Mouse (Mus musculus) CH12F3 (cell line): ENCODE data around the gene Gm10837.
"Not testable (repeated sequence)": the region's sequence is repeated elsewhere in the genome, so short reads cannot be mapped to it uniquely, and the experiment has no call there.

Experiments
- in situ Hi-C: fragments of 300-500 bp; cut with MboI; formaldehyde crosslinking; loops from 2 replicates; pipeline ENCODE4 v1.14.3; 2020; ENCODE audit warnings: low sequenced_read_pairs

Gm10837 gene

GRCm38 (mm10) chr14:122490441-122491328 lies at the start of gene Gm10837:
Gm10837 (plus strand) TSS chr14:122490586.
- in situ Hi-C loops, result no loop called here

GRCm38 (mm10) chr14:122449601-122450495 lies 40.5 kb upstream of the Gm10837 start:
- in situ Hi-C loops, result no loop called here

GRCm38 (mm10) chr14:122450496-122451382 lies 39.6 kb upstream of the Gm10837 start, which contains the start of gene Gm5089:
Gm5089 (minus strand) TSS chr14:122451115.
- in situ Hi-C loops, result no loop called here

- in situ Hi-C loops, result no loop called here
Observed at GRCm38 (mm10) chr14:122451551-122452145, 38.7 kb upstream of the Gm10837 start.

GRCm38 (mm10) chr14:122452701-122453387 lies 37.5 kb upstream of the Gm10837 start:
- in situ Hi-C loops, result no loop called here

- in situ Hi-C loops, result no loop called here
Observed at GRCm38 (mm10) chr14:122453388-122453995, 36.9 kb upstream of the Gm10837 start.

GRCm38 (mm10) chr14:122453996-122454738 lies 36.2 kb upstream of the Gm10837 start:
- in situ Hi-C loops, result no loop called here

GRCm38 (mm10) chr14:122454901-122455561 lies 35.4 kb upstream of the Gm10837 start:
- in situ Hi-C loops, result no loop called here

- in situ Hi-C loops, result no loop called here
Observed at GRCm38 (mm10) chr14:122455562-122455958, 34.8 kb upstream of the Gm10837 start.

GRCm38 (mm10) chr14:122459332-122459731 lies 31.1 kb upstream of the Gm10837 start:
- in situ Hi-C loops, result not testable (repeated sequence)

- in situ Hi-C loops, result no loop called here
Observed at GRCm38 (mm10) chr14:122459776-122460175, 30.6 kb upstream of the Gm10837 start.

GRCm38 (mm10) chr14:122460226-122460625 lies 30.2 kb upstream of the Gm10837 start:
- in situ Hi-C loops, result no loop called here

- in situ Hi-C loops, result no loop called here
Observed at GRCm38 (mm10) chr14:122461500-122461899, 28.9 kb upstream of the Gm10837 start.

- in situ Hi-C loops, result no loop called here
Observed at GRCm38 (mm10) chr14:122461966-122462365, 28.4 kb upstream of the Gm10837 start.

GRCm38 (mm10) chr14:122462689-122463079 lies 27.7 kb upstream of the Gm10837 start:
- in situ Hi-C loops, result no loop called here

- in situ Hi-C loops, result no loop called here
Observed at GRCm38 (mm10) chr14:122463080-122463691, 27.2 kb upstream of the Gm10837 start.

GRCm38 (mm10) chr14:122463734-122464341 lies 26.5 kb upstream of the Gm10837 start:
- in situ Hi-C loops, result not testable (repeated sequence)
